Comparison of ENCODE assay signal across 39 mouse cellular contexts in genomic region chr7:43667221-43667620, GRCm38 (mm10). TPM values are rescaled to one million over a fixed set of nuclear protein-coding genes. Genes with fewer than 3 reads are reported as not detected.
"Had no signal": no experiment of that assay in that cellular context is flagged by ENCODE, and none has a peak within 500 bp of the region (broad histone marks: within the 10 kb centered on the region; RNA-seq: fewer than 3 reads in every experiment).

No protein-coding gene starts in this region.

RNA-seq across cellular contexts. Expression of gene Siglece, which starts 7.3 kb away (rescaled TPM):
- total RNA-seq: midbrain, postnatal 0 days had no signal
- polyA plus RNA-seq: midbrain, postnatal 0 days; myocyte had no signal

RNA-seq across cellular contexts. Expression of gene Klk14, which starts 23.0 kb away (rescaled TPM):
- total RNA-seq: left cerebral cortex, adult 2 months; left cerebral cortex, adult 8-10 months; left cerebral cortex, postnatal 10 days; left cerebral cortex, postnatal 14 days; left cerebral cortex, postnatal 25 days; left cerebral cortex, postnatal 36 days; megakaryocyte progenitor cell, adult 5-6 weeks; megakaryocyte, adult 5-6 weeks; megakaryocyte-erythroid progenitor cell, adult 5-6 weeks; midbrain, postnatal 0 days; monocyte, adult 5-6 weeks had no signal
- polyA plus RNA-seq: limb, embryonic 10.5 days; limb, embryonic 11.5 days; limb, embryonic 12.5 days; limb, embryonic 13.5 days; limb, embryonic 15.5 days; liver, embryonic 11.5 days; liver, embryonic 12.5 days; liver, embryonic 13.5 days; liver, embryonic 15.5 days; liver, embryonic 16.5 days; liver, postnatal 0 days; lung, embryonic 14.5 days; lung, embryonic 15.5 days; lung, embryonic 16.5 days; macrophage; midbrain, embryonic 10.5 days; midbrain, embryonic 11.5 days; midbrain, embryonic 12.5 days; midbrain, embryonic 13.5 days; midbrain, embryonic 14.5 days; midbrain, embryonic 15.5 days; midbrain, embryonic 16.5 days; midbrain, postnatal 0 days; myocyte; neural tube, embryonic 11.5 days; neural tube, embryonic 12.5 days had no signal

RNA-seq across cellular contexts. Expression of gene Ceacam18, which starts 32.7 kb away (rescaled TPM):
- total RNA-seq: left cerebral cortex, adult 2 months; left cerebral cortex, adult 8-10 months; left cerebral cortex, postnatal 25 days; left cerebral cortex, postnatal 36 days; megakaryocyte progenitor cell, adult 5-6 weeks; megakaryocyte, adult 5-6 weeks; megakaryocyte-erythroid progenitor cell, adult 5-6 weeks; midbrain, postnatal 0 days; monocyte, adult 5-6 weeks had no signal
- polyA plus RNA-seq: limb, embryonic 10.5 days; limb, embryonic 11.5 days; limb, embryonic 12.5 days; limb, embryonic 13.5 days; limb, embryonic 14.5 days; limb, embryonic 15.5 days; liver, embryonic 11.5 days; liver, embryonic 12.5 days; liver, embryonic 13.5 days; lung, adult 2 months; lung, embryonic 14.5 days; lung, embryonic 15.5 days; lung, embryonic 16.5 days; macrophage; midbrain, embryonic 10.5 days; midbrain, embryonic 11.5 days; midbrain, embryonic 12.5 days; midbrain, embryonic 13.5 days; midbrain, embryonic 14.5 days; midbrain, embryonic 15.5 days; midbrain, postnatal 0 days; myocyte; neural tube, embryonic 11.5 days; neural tube, embryonic 12.5 days had no signal

RNA-seq across cellular contexts. Expression of gene Klk13, which starts 45.1 kb away (rescaled TPM):
- total RNA-seq: left cerebral cortex, adult 2 months; left cerebral cortex, adult 8-10 months; left cerebral cortex, postnatal 10 days; left cerebral cortex, postnatal 14 days; left cerebral cortex, postnatal 25 days; left cerebral cortex, postnatal 36 days; left cerebral cortex, postnatal 4 days; megakaryocyte progenitor cell, adult 5-6 weeks; megakaryocyte, adult 5-6 weeks; megakaryocyte-erythroid progenitor cell, adult 5-6 weeks; monocyte, adult 5-6 weeks had no signal
- polyA plus RNA-seq: liver, embryonic 13.5 days; liver, embryonic 15.5 days; liver, embryonic 16.5 days; liver, postnatal 0 days; macrophage; midbrain, embryonic 12.5 days; midbrain, embryonic 13.5 days; midbrain, embryonic 14.5 days; myocyte; neural tube, embryonic 11.5 days had no signal
